Mouse (Mus musculus) midbrain, embryonic 11.5 days (tissue): ENCODE data around the gene Fahd1. TPM values are rescaled to one million over a fixed set of nuclear protein-coding genes. Genes with fewer than 3 reads are reported as not detected.

Source experiments
- ATAC-seq: fragments of 200-750 bp; cut with Nextera tagmentation; 2 replicates; pipeline ENCODE4 v1.8.0; 2017; ENCODE audit warnings: moderate TSS enrichment, moderate library complexity; ENCODE audit not compliant: low FRiP score
- DNase-seq: peaks from one replicate; pipeline ENCODE4 v3.0.0; 2015; ENCODE audit warnings: low spot score; ENCODE audit errors: missing footprints
- H3K27ac ChIP-seq: fragments of 300-500 bp; sonication (generic); 2 replicates; pipeline ENCODE4 v1.5.1; 2014; ENCODE audit warnings: low read depth, low read length
- H3K27me3 ChIP-seq: fragments of 300-500 bp; sonication (generic); 2 replicates; pipeline ENCODE4 v1.6.1; 2014; ENCODE audit warnings: mild to moderate bottlenecking, low read length, moderate library complexity, mixed read lengths; ENCODE audit not compliant: control insufficient read depth, insufficient read depth
- H3K36me3 ChIP-seq: fragments of 300-500 bp; sonication (generic); 2 replicates; pipeline ENCODE4 v1.6.1; 2014; ENCODE audit warnings: mild to moderate bottlenecking, low read length, moderate library complexity, mixed read lengths; ENCODE audit not compliant: control insufficient read depth, insufficient read depth
- H3K4me1 ChIP-seq: fragments of 300-500 bp; sonication (generic); 2 replicates; pipeline ENCODE4 v1.6.1; 2014; ENCODE audit warnings: low read length; ENCODE audit not compliant: control insufficient read depth, insufficient read depth
- H3K4me2 ChIP-seq: fragments of 300-500 bp; sonication (generic); 2 replicates; pipeline ENCODE4 v1.6.1; 2014; ENCODE audit warnings: mild to moderate bottlenecking, moderate library complexity
- H3K4me3 ChIP-seq: fragments of 300-500 bp; sonication (generic); 2 replicates; pipeline ENCODE4 v1.5.1; 2014; ENCODE audit warnings: low read depth, low read length
- H3K9ac ChIP-seq: fragments of 300-500 bp; sonication (generic); 2 replicates; pipeline ENCODE4 v1.6.1; 2014; ENCODE audit warnings: low read length
- H3K9me3 ChIP-seq: fragments of 300-500 bp; sonication (generic); 2 replicates; pipeline ENCODE4 v1.6.1; 2016; ENCODE audit warnings: low read length; ENCODE audit not compliant: control insufficient read depth
- WGBS: fragments of 180-500 bp; shearing (Covaris S2); extraction: QIAGEN DNeasy Blood & Tissue Kit; methylation state at CpG from one replicate; pipeline ENCODE4 v1.1.7; 2014; 5-methylcytosine and 5-hydroxymethylcytosine counted together
- polyA plus RNA-seq: library from polyadenylated mRNA; unstranded; fragments of >200 nt; fragmentation: Nextera tagmentation; extraction: Ambion mirVana; gene quantifications from 2 replicates; pipeline ENCODE4 v1.2.1, GENCODE M21; 2014

Fahd1 gene
- polyA plus RNA-seq, 1 experiment from 2014 or later, result 18.8 TPM

GRCm38 (mm10) chr17:24803952-24804951 is 45.9 kb downstream of the Fahd1 start, which contains the start of gene Meiob:
Gene Meiob, plus strand, starts transcription at chr17:24804289.
- Histone ChIP-seq H3K4me3 (peak within 1 kb of the TSS; percentile 66), H3K27ac (no peak within 1 kb of the TSS), H3K4me2 (peak within 1 kb of the TSS; percentile 82), H3K36me3 (no peaks in the 10 kb centered on the region), H3K4me1 (peaks cover 2% of the 10 kb centered on the region; the same call in 1 of the 2 replicates), H3K9me3 (no peaks in the 10 kb centered on the region), H3K9ac (peak within 1 kb of the TSS; percentile 59), H3K27me3 (peaks cover 25% of the 10 kb centered on the region)
- under 1% methylated on average over 71 of the region's 71 CpGs for WGBS
- peak; percentile 97 for DNase-seq
- peak; percentile 89 for ATAC-seq

DNA sequence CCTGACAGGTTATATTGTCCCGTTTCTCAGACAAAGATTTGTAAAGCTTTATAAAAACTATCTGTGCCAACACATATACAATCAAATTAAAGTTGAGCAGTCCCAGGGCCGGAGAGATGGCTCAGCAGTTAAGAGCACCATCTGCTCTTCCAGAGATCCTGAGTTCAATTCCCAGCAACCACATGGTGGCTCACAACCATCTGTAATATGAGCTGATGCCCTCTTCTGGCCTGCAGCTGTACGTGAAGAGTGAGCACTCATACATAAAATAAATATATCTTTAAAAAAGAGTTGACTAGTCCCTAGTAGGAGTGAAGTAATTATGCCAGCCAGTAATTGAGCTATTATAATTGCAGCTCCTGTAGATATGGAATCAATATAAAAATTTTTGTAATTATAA is 49.6 kb downstream of the Fahd1 start:
- no peak overlapping the region for H3K4me2 ChIP-seq
- H3K9ac ChIP-seq, result no peak overlapping the region
- peaks cover 2% of the 10 kb centered on the region; the same call in 1 of the 2 replicates for H3K4me1 ChIP-seq
- H3K9me3 ChIP-seq, result no peaks in the 10 kb centered on the region
- WGBS, result 54% methylated on average over 3 of the region's 3 CpGs
- DNase-seq (no peak), ATAC-seq (no peak)
- no peaks in the 10 kb centered on the region for H3K36me3 ChIP-seq
- peaks cover 22% of the 10 kb centered on the region for H3K27me3 ChIP-seq
- no peak overlapping the region for H3K4me3 ChIP-seq
- H3K27ac ChIP-seq, result no peak overlapping the region

DNA sequence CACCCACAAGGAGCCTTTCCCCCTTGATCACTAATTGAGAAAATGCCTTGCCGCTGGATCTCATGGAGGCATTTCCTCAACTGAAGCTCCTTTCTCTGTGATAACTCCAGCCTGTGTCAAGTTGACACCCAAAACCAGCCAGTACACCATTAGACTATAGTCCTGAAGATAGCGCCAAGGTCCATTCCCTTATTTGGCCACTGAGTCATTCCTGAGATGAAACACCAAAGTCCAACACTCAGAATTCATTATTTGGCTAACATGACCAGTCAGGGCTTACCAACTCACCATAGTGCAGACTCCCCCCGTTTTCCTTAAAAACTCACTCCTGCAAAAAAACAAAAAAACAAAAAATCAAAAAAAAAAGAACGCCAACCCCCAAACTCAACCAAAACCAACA is 50.7 kb downstream of the Fahd1 start:
- no peaks in the 10 kb centered on the region for H3K36me3 ChIP-seq
- no peak for ATAC-seq
- no peaks in the 10 kb centered on the region for H3K9me3 ChIP-seq
- H3K4me3 ChIP-seq, result no peak overlapping the region
- peaks cover 13% of the 10 kb centered on the region for H3K27me3 ChIP-seq
- H3K4me1 ChIP-seq, result peaks cover 2% of the 10 kb centered on the region; the same call in 1 of the 2 replicates
- no peak overlapping the region for H3K27ac ChIP-seq
- DNase-seq, result no peak
- WGBS, result 90% methylated on average over 4 of the region's 4 CpGs
- no peak overlapping the region for H3K9ac ChIP-seq
- no peak overlapping the region for H3K4me2 ChIP-seq

Other genes starting within 250 kb of the Fahd1 start
- 50.6 and 57.6 TPM in 2 replicates for gene Tsc2, start 217.7 kb downstream of the Fahd1 start, polyA plus RNA-seq
- 14.4 and 18.4 TPM in 2 replicates for gene Nthl1, start 217.7 kb downstream of the Fahd1 start, polyA plus RNA-seq
- gene Slc9a3r2, start 200.0 kb downstream of the Fahd1 start, polyA plus RNA-seq, result 36.1 and 36.4 TPM in 2 replicates
- not detected in 2 replicates for gene Npw, start 191.9 kb downstream of the Fahd1 start, polyA plus RNA-seq
- gene Zfp598, start 180.7 kb downstream of the Fahd1 start, polyA plus RNA-seq, result 23.5 and 24.9 TPM in 2 replicates
- 12.7 and 13.4 TPM in 2 replicates for gene Syngr3, start 160.4 kb downstream of the Fahd1 start, polyA plus RNA-seq
- 54.8 and 59.6 TPM in 2 replicates for gene Gfer, start 154.2 kb downstream of the Fahd1 start, polyA plus RNA-seq
- 0.97 and 1.5 TPM in 2 replicates for gene Noxo1, start 154.1 kb downstream of the Fahd1 start, polyA plus RNA-seq
- 91.0 and 97.5 TPM in 2 replicates for gene Tbl3, start 142.7 kb downstream of the Fahd1 start, polyA plus RNA-seq
- gene Rnf151, start 132.3 kb downstream of the Fahd1 start, polyA plus RNA-seq, result 0.22 TPM in 1 of 2 replicates, not detected in the other
- 1,270 and 1,392 TPM in 2 replicates for gene Rps2, start 132.2 kb downstream of the Fahd1 start, polyA plus RNA-seq
- 198 and 210 TPM in 2 replicates for gene Ndufb10, start 125.9 kb downstream of the Fahd1 start, polyA plus RNA-seq
- gene Rpl3l, start 122.5 kb downstream of the Fahd1 start, polyA plus RNA-seq, result not detected in 2 replicates
- gene Msrb1, start 113.7 kb downstream of the Fahd1 start, polyA plus RNA-seq, result 19.2 and 23.0 TPM in 2 replicates
- gene Hs3st6, start 97.4 kb downstream of the Fahd1 start, polyA plus RNA-seq, result 0.18 and 0.23 TPM in 2 replicates
- gene Meiob, start 46.1 kb downstream of the Fahd1 start, polyA plus RNA-seq, result not detected in 2 replicates
- gene Hagh, start 10.2 kb downstream of the Fahd1 start, polyA plus RNA-seq, result 28.2 and 31.0 TPM in 2 replicates
- gene Igfals, start 15.6 kb upstream of the Fahd1 start, polyA plus RNA-seq, result 0.08 TPM in 1 of 2 replicates, not detected in the other
- gene Nubp2, start 36.0 kb upstream of the Fahd1 start, polyA plus RNA-seq, result 70.4 and 73.8 TPM in 2 replicates
- 37.3 and 44.4 TPM in 2 replicates for gene Spsb3, start 36.3 kb upstream of the Fahd1 start, polyA plus RNA-seq
- 18.4 and 20.8 TPM in 2 replicates for gene Eme2, start 44.7 kb upstream of the Fahd1 start, polyA plus RNA-seq
- 68.6 and 73.2 TPM in 2 replicates for gene Mrps34, start 44.8 kb upstream of the Fahd1 start, polyA plus RNA-seq
- 48.0 and 49.5 TPM in 2 replicates for gene Nme3, start 46.1 kb upstream of the Fahd1 start, polyA plus RNA-seq
- gene Mapk8ip3, start 86.6 kb upstream of the Fahd1 start, polyA plus RNA-seq, result 31.7 and 36.5 TPM in 2 replicates
- gene Jpt2, start 110.3 kb upstream of the Fahd1 start, polyA plus RNA-seq, result 283 and 284 TPM in 2 replicates
- 10.8 and 11.2 TPM in 2 replicates for gene Cramp1l, start 165.4 kb upstream of the Fahd1 start, polyA plus RNA-seq
- 20.9 and 21.2 TPM in 2 replicates for gene Ift140, start 165.7 kb upstream of the Fahd1 start, polyA plus RNA-seq
- 9.5 and 10.4 TPM in 2 replicates for gene Tmem204, start 233.2 kb upstream of the Fahd1 start, polyA plus RNA-seq